Mouse (Mus musculus) bone marrow, adult 2 months (tissue): ENCODE measurements around the gene Plxnc1.

Experiments
- CTCF ChIP-seq: fragments of 200-500 bp; IDR thresholded peaks from 2 replicates; pipeline ENCODE4 v1.5.1; 2011; ENCODE audit warnings: low read length, control low read depth; ENCODE audit not compliant: control insufficient read depth, insufficient read depth
- POLR2A ChIP-seq: fragments of 200-500 bp; IDR thresholded peaks from 2 replicates; pipeline ENCODE4 v1.6.1; 2011; ENCODE audit warnings: low read depth, mild to moderate bottlenecking, control low read depth, low read length, borderline replicate concordance; ENCODE audit not compliant: control insufficient read depth

- TF ChIP-seq CTCF (no peak), POLR2A (no peak)
These were observed 20.2 kb downstream of the Plxnc1 start for GRCm38 (mm10) chr10:94924450-94924849.
